Mouse (Mus musculus) regulatory T cell (primary cell): ENCODE data around the gene Gad1.

Experiments
- in situ Hi-C: fragments of 300-600 bp; cut with MboI, MseI; formaldehyde crosslinking; loops from one replicate; pipeline ENCODE4 v1.15.1; 2025; ENCODE audit warnings: high pct_unique_total_duplicates

Gene Gad1

GRCm38 (mm10) chr2:70552772-70553171 is at the start of gene Gad1:
Gene Gad1 (plus strand): TSS chr2:70553072.
- in situ Hi-C loops = no loop called here

GRCm38 (mm10) chr2:70503436-70503835 is 49.4 kb upstream of the Gad1 start:
- in situ Hi-C loops = no loop called here

GRCm38 (mm10) chr2:70505229-70505628 is 47.6 kb upstream of the Gad1 start:
- in situ Hi-C loops = no loop called here

GRCm38 (mm10) chr2:70505896-70506295 is 47.0 kb upstream of the Gad1 start:
- in situ Hi-C loops = no loop called here

- in situ Hi-C loops = no loop called here
Observed at GRCm38 (mm10) chr2:70506372-70506771, 46.5 kb upstream of the Gad1 start.

- in situ Hi-C loops = no loop called here
Observed at GRCm38 (mm10) chr2:70508496-70508895, 44.4 kb upstream of the Gad1 start, which contains the start of gene Erich2. Gene Erich2 (plus strand): TSS chr2:70508819.

GRCm38 (mm10) chr2:70509021-70509632 is 43.7 kb upstream of the Gad1 start:
- in situ Hi-C loops = no loop called here

GRCm38 (mm10) chr2:70538283-70538682 is 14.6 kb upstream of the Gad1 start:
- in situ Hi-C loops = loop anchor here (10.0 kb wide), 1 partner anchor 293 kb away; no protein-coding TSS in a partner anchor

- in situ Hi-C loops = no loop called here
Observed at GRCm38 (mm10) chr2:70550671-70551070, 2.2 kb upstream of the Gad1 start.

- in situ Hi-C loops = no loop called here
Observed at GRCm38 (mm10) chr2:70551446-70551845, 1.4 kb upstream of the Gad1 start.

- in situ Hi-C loops = no loop called here
Observed at GRCm38 (mm10) chr2:70552067-70552598, 739 bp upstream of the Gad1 start.

GRCm38 (mm10) chr2:70553826-70554225 is 954 bp downstream of the Gad1 start:
- in situ Hi-C loops = no loop called here

- in situ Hi-C loops = no loop called here
Observed at GRCm38 (mm10) chr2:70558112-70558842, 5.4 kb downstream of the Gad1 start.

GRCm38 (mm10) chr2:70558843-70559451 is 6.1 kb downstream of the Gad1 start:
- in situ Hi-C loops = no loop called here

GRCm38 (mm10) chr2:70559520-70559919 is 6.6 kb downstream of the Gad1 start:
- in situ Hi-C loops = no loop called here

- in situ Hi-C loops = loop anchor here (10.0 kb wide), 1 partner anchor 336 kb away; no protein-coding TSS in a partner anchor
Observed at GRCm38 (mm10) chr2:70561077-70561795, 8.4 kb downstream of the Gad1 start.

GRCm38 (mm10) chr2:70562011-70562491 is 9.2 kb downstream of the Gad1 start:
- in situ Hi-C loops = loop anchor here (10.0 kb wide), 1 partner anchor 337 kb away; no protein-coding TSS in a partner anchor

- in situ Hi-C loops = loop anchor here (10.0 kb wide), 1 partner anchor 338 kb away; no protein-coding TSS in a partner anchor
Observed at GRCm38 (mm10) chr2:70562611-70562980, 9.7 kb downstream of the Gad1 start.

GRCm38 (mm10) chr2:70562981-70563671 is 10.3 kb downstream of the Gad1 start:
- in situ Hi-C loops = loop anchor here (10.0 kb wide), 1 partner anchor 338 kb away; no protein-coding TSS in a partner anchor
